Mouse (Mus musculus) stomach, embryonic 14.5 days (tissue): ENCODE data around the gene Mfap3. TPM values are rescaled to one million over a fixed set of nuclear protein-coding genes. Genes with fewer than 3 reads are reported as not detected.

Experiments
- ATAC-seq: fragments of 200-750 bp; cut with Nextera tagmentation; 2 replicates; pipeline ENCODE4 v1.8.0; 2017; ENCODE audit warnings: low read depth, moderate TSS enrichment; ENCODE audit not compliant: insufficient number of reproducible peaks, insufficient read depth, low FRiP score
- H3K27ac ChIP-seq: fragments of 300-500 bp; sonication (generic); 2 replicates; pipeline ENCODE4 v1.5.1; 2014; ENCODE audit warnings: mild to moderate bottlenecking, low read length, moderate library complexity, mixed read lengths
- H3K27me3 ChIP-seq: fragments of 300-500 bp; sonication (generic); 2 replicates; pipeline ENCODE4 v1.6.1; 2014; ENCODE audit warnings: low read length, control low read depth, mixed read lengths; ENCODE audit not compliant: control insufficient read depth, insufficient read depth
- H3K36me3 ChIP-seq: fragments of 300-500 bp; sonication (generic); 2 replicates; pipeline ENCODE4 v1.6.1; 2014; ENCODE audit warnings: mild to moderate bottlenecking, control low read depth, low read length, moderate library complexity, mixed read lengths; ENCODE audit not compliant: control insufficient read depth, insufficient read depth
- H3K4me1 ChIP-seq: fragments of 300-500 bp; sonication (generic); 2 replicates; pipeline ENCODE4 v1.6.1; 2014; ENCODE audit warnings: low read length, control low read depth, mixed read lengths; ENCODE audit not compliant: control insufficient read depth, insufficient read depth
- H3K4me2 ChIP-seq: fragments of 300-500 bp; sonication (generic); replicated peaks from 2 replicates; pipeline ENCODE4 v1.6.1; 2014; ENCODE audit warnings: low read depth, low read length, control low read depth
- H3K4me3 ChIP-seq: fragments of 300-500 bp; sonication (generic); 2 replicates; pipeline ENCODE4 v1.5.1; 2014; ENCODE audit warnings: low read depth, low read length, control low read depth
- H3K9ac ChIP-seq: fragments of 300-500 bp; sonication (generic); replicated peaks from 2 replicates; pipeline ENCODE4 v1.6.1; 2014; ENCODE audit warnings: low read depth, mild to moderate bottlenecking, control low read depth, low read length, moderate library complexity, mixed read lengths
- H3K9me3 ChIP-seq: fragments of 300-500 bp; sonication (generic); 2 replicates; pipeline ENCODE4 v1.6.1; 2016; ENCODE audit warnings: low read depth, low read length, control low read depth; ENCODE audit not compliant: control insufficient read depth
- WGBS: fragments of 180-500 bp; shearing (Covaris S2); extraction: QIAGEN DNeasy Blood & Tissue Kit; methylation state at CpG from one replicate; pipeline ENCODE4 v1.1.7; 2014; 5-methylcytosine and 5-hydroxymethylcytosine counted together
- polyA plus RNA-seq: library from polyadenylated mRNA; unstranded; fragments of >200 nt; fragmentation: Nextera tagmentation; extraction: Ambion mirVana; gene quantifications from 2 replicates; pipeline ENCODE4 v1.2.1, GENCODE M21; 2014

Mfap3 gene
- polyA plus RNA-seq, 1 experiment from 2014 or later, result 51.2 TPM

GRCm38 (mm10) chr11:57519304-57519703, 840 bp downstream of the Mfap3 start:
- H3K4me1 ChIP-seq, result peaks cover 3% of the 10 kb centered on the region; the same call in 1 of the 2 replicates
- no peaks in the 10 kb centered on the region for H3K9me3 ChIP-seq
- no peaks in the 10 kb centered on the region; the same call in none of the 2 replicates for H3K36me3 ChIP-seq
- peak overlapping the region; percentile 71; the same call in 1 of the 2 replicates for H3K9ac ChIP-seq
- H3K4me2 ChIP-seq, result peak overlapping the region; percentile 60
- H3K4me3 ChIP-seq, result peak overlapping the region; percentile 90
- no peak overlapping the region for H3K27ac ChIP-seq
- ATAC-seq, result no peak
- WGBS, result 73% methylated on average over 5 of the region's 5 CpGs
- no peaks in the 10 kb centered on the region for H3K27me3 ChIP-seq

GRCm38 (mm10) chr11:57521206-57521605, 2.7 kb downstream of the Mfap3 start:
- ATAC-seq, result no peak
- 92% methylated on average over 3 of the region's 3 CpGs for WGBS

DNA sequence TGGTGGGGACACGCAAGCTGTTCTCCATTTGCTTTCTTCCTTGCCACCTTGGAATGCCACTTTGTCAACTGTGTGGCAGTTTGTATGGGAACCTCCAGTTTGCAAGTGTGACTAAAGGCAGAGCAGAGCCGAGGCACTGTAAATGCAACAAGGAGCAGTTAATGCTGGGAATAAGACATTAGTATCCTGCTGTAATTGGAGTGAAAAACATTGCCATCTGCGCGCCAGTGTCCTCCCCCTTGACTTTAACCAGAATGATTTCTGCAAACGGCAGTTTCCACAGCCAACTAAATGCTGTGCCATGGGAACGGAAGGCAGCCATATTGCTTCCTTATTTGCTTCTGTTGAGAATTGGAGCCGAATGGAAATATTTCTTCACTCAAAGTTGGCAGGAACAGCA, 3.6 kb downstream of the Mfap3 start:
- H3K9ac ChIP-seq, result no peak overlapping the region
- H3K27me3 ChIP-seq, result no peaks in the 10 kb centered on the region
- no peak for ATAC-seq
- H3K36me3 ChIP-seq, result no peaks in the 10 kb centered on the region; the same call in none of the 2 replicates
- no peak overlapping the region for H3K4me2 ChIP-seq
- H3K9me3 ChIP-seq, result no peaks in the 10 kb centered on the region
- 92% methylated on average over 7 of the region's 7 CpGs for WGBS
- no peak overlapping the region for H3K27ac ChIP-seq
- H3K4me3 ChIP-seq, result no peak overlapping the region
- peaks cover 3% of the 10 kb centered on the region; the same call in 1 of the 2 replicates for H3K4me1 ChIP-seq

More at GRCm38 (mm10) chr11:57521206-57521605, 2.7 kb downstream of the Mfap3 start:
- no peak overlapping the region for H3K9ac ChIP-seq
- no peak overlapping the region for H3K4me3 ChIP-seq
- no peaks in the 10 kb centered on the region for H3K9me3 ChIP-seq
- H3K4me1 ChIP-seq, result peaks cover 3% of the 10 kb centered on the region; the same call in 1 of the 2 replicates
- H3K27me3 ChIP-seq, result no peaks in the 10 kb centered on the region
- no peak overlapping the region for H3K27ac ChIP-seq
- no peak overlapping the region for H3K4me2 ChIP-seq
- H3K36me3 ChIP-seq, result no peaks in the 10 kb centered on the region; the same call in none of the 2 replicates

DNA sequence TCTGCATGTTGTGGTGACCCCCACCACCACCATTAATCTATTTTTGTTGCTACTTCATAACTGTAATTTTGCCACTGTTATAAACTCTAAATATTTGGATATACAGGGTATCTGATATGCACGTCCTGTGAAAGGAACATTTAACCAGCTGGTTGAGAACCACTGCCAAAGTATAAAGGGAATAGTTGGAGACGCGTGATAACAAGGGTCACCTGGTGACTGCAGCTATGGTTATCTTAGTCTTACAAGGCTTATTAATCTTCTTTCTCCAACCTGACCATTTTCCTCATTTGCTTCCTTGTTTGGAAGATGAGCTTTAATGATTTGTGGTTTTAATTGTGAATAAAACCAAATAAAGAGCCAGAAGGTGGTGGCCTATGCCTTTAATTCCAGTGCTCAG, 5.0 kb downstream of the Mfap3 start:
- Histone ChIP-seq H3K36me3 (peaks cover 5% of the 10 kb centered on the region), H3K4me3 (no peak overlapping the region), H3K4me1 (0 out of 2 replicates have a peak, but pooled peaks cover 3% of the 10 kb centered on the region), H3K27ac (no peak overlapping the region), H3K9ac (no peak overlapping the region), H3K9me3 (no peaks in the 10 kb centered on the region), H3K4me2 (no peak overlapping the region), H3K27me3 (no peaks in the 10 kb centered on the region)
- no peak for ATAC-seq
- 75% methylated on average over 3 of the region's 3 CpGs for WGBS

- H3K4me2 ChIP-seq, result no peak overlapping the region
- H3K4me3 ChIP-seq, result no peak overlapping the region
- H3K4me1 ChIP-seq, result no peaks in the 10 kb centered on the region
- H3K9ac ChIP-seq, result no peak overlapping the region
- peaks cover 15% of the 10 kb centered on the region for H3K36me3 ChIP-seq
- no peak overlapping the region for H3K27ac ChIP-seq
- ATAC-seq, result no peak
- H3K9me3 ChIP-seq, result no peaks in the 10 kb centered on the region
- H3K27me3 ChIP-seq, result no peaks in the 10 kb centered on the region
Measured at GRCm38 (mm10) chr11:57524597-57524996, 6.1 kb downstream of the Mfap3 start.

GRCm38 (mm10) chr11:57525900-57526299, 7.4 kb downstream of the Mfap3 start:
- Histone ChIP-seq H3K4me2 (no peak overlapping the region), H3K4me1 (no peaks in the 10 kb centered on the region), H3K9ac (no peak overlapping the region), H3K27ac (no peak overlapping the region), H3K27me3 (no peaks in the 10 kb centered on the region), H3K9me3 (no peaks in the 10 kb centered on the region), H3K36me3 (peaks cover 24% of the 10 kb centered on the region), H3K4me3 (no peak overlapping the region)
- 86% methylated on average over 3 of the region's 3 CpGs for WGBS
- no peak for ATAC-seq

DNA sequence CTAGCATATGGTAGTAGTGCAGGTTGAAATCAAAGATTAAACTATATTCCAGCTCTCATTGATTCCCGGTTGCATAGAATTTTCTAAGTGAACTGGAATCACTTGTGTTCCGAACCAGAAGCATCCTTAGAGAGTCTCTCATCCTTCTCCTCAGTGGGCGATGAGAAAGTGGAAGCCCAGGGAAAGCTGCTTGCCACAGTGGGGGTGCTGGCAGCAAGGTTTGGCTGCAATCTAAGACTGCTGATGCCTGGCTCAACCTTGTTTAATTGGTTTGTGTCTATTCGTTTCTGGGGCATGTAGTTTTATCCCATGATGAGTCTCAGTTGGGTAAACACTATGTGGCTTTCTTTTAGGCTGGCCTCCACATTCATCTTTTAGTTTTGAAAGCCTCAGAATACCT, 9.0 kb downstream of the Mfap3 start:
- no peaks in the 10 kb centered on the region for H3K9me3 ChIP-seq
- no peak overlapping the region for H3K9ac ChIP-seq
- H3K27me3 ChIP-seq, result no peaks in the 10 kb centered on the region
- no peak overlapping the region for H3K4me3 ChIP-seq
- ATAC-seq, result no peak
- H3K36me3 ChIP-seq, result peaks cover 24% of the 10 kb centered on the region
- H3K4me2 ChIP-seq, result no peak overlapping the region
- H3K4me1 ChIP-seq, result no peaks in the 10 kb centered on the region
- no peak overlapping the region for H3K27ac ChIP-seq
- 81% methylated on average over 4 of the region's 4 CpGs for WGBS

- H3K4me3 ChIP-seq, result no peak overlapping the region
- H3K27me3 ChIP-seq, result no peaks in the 10 kb centered on the region
- H3K9me3 ChIP-seq, result no peaks in the 10 kb centered on the region
- no peak for ATAC-seq
- peaks cover 24% of the 10 kb centered on the region for H3K36me3 ChIP-seq
- H3K4me1 ChIP-seq, result no peaks in the 10 kb centered on the region
- no peak overlapping the region for H3K9ac ChIP-seq
- H3K4me2 ChIP-seq, result no peak overlapping the region
- 85% methylated on average over 3 of the region's 3 CpGs for WGBS
- H3K27ac ChIP-seq, result no peak overlapping the region
Measured at GRCm38 (mm10) chr11:57529111-57529510, 10.6 kb downstream of the Mfap3 start.

- Histone ChIP-seq H3K36me3 (peaks cover 24% of the 10 kb centered on the region), H3K27me3 (no peaks in the 10 kb centered on the region), H3K27ac (no peak overlapping the region), H3K4me2 (no peak overlapping the region), H3K4me1 (no peaks in the 10 kb centered on the region), H3K9ac (no peak overlapping the region), H3K4me3 (no peak overlapping the region), H3K9me3 (no peaks in the 10 kb centered on the region)
- ATAC-seq, result no peak
- WGBS, result 66% methylated on average over 11 of the region's 11 CpGs
Measured at GRCm38 (mm10) chr11:57531300-57531950, 13.0 kb downstream of the Mfap3 start.
